Mouse (Mus musculus) brain, embryonic 14.5 days (tissue): Measurements from ENCODE around the gene Hist1h1t. TPM values are rescaled to one million over a fixed set of nuclear protein-coding genes. Genes with fewer than 3 reads are reported as not detected.

Experiments
- DNase-seq: peaks from one replicate; pipeline ENCODE4 v3.0.0-alpha.2; 2011; ENCODE audit warnings: low read depth
- CTCF ChIP-seq: fragments of 200-500 bp; IDR thresholded peaks from 2 replicates; pipeline ENCODE4 v1.5.1; 2012; ENCODE audit warnings: inconsistent platforms, mild to moderate bottlenecking, moderate library complexity, borderline replicate concordance; ENCODE audit not compliant: insufficient read depth, insufficient read length; ENCODE audit errors: extremely low read depth
- POLR2A ChIP-seq: fragments of 200-500 bp; IDR thresholded peaks from 2 replicates; pipeline ENCODE4 v1.6.1; 2012; ENCODE audit warnings: mild to moderate bottlenecking, inconsistent platforms, borderline replicate concordance; ENCODE audit not compliant: poor library complexity, insufficient read depth, insufficient read length, severe bottlenecking; ENCODE audit errors: extremely low read depth
- polyA plus RNA-seq: library from polyadenylated mRNA; depleted of rRNA; stranded (reverse); fragments of >200 nt; gene quantifications from 2 replicates; pipeline ENCODE4 v1.2.3, GENCODE M21; 2012

Gene Hist1h1t
- polyA plus RNA-seq, 1 experiment = not detected

DNA sequence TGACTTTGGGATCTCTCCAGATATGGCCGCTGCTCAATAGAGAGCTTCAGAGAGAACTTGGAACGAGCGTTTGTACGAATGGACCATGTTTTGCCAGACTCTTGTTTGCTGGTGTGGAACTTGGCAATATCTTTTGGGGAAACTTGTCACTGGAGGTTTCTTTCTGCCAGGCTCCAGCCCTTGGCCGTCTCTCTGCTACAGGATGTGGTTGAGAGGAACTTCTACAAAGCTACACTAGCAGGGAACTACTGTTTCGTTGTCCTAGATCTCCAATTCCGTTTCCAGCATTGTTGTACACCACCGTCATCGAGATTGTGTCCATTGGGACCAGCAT lies 33.5 kb downstream of the Hist1h1t start:
- DNase-seq = no peak
- TF ChIP-seq POLR2A (no peak), CTCF (no peak)

DNA sequence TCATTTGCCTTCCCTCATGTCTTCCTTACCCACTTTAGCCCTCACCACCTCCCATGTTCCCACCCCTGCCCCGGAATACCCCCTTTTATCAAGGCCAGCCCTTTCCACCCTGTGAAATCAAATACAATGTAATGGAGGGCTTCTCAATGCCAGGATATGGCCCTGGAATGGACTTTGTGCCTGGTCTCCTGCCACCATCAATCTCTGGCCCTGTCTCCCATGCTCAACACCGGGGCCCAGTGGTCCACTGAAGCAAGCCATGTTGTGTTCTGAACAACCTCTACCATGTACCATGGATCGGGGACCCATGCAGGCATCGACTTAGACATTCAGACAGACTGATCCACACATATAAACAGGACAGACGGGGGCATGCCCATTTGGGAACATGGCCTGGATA lies 34.1 kb downstream of the Hist1h1t start:
- no peak for TF ChIP-seq CTCF
- no peak for TF ChIP-seq POLR2A
- DNase-seq = no peak

DNA sequence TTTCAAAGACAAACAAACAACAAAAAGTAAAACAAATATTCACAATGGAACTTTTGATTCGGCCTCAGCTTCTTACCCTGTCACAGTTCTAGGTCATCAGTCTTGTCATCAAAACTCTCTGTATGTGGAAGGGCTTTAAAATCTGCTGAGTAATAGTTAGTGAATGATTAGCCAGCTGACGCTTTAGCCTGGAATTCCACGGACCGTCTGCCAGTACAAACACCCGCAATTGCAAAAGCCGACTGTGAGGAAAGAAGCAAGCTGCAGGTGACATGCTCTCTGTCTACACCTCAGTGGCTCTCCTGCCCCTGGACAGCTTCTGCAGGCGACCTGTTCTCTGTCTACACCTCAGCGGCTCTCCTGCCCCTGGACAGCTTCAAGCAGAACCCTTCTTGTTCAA lies 34.9 kb downstream of the Hist1h1t start:
- DNase-seq = no peak
- TF ChIP-seq CTCF (no peak), POLR2A (no peak)

DNA sequence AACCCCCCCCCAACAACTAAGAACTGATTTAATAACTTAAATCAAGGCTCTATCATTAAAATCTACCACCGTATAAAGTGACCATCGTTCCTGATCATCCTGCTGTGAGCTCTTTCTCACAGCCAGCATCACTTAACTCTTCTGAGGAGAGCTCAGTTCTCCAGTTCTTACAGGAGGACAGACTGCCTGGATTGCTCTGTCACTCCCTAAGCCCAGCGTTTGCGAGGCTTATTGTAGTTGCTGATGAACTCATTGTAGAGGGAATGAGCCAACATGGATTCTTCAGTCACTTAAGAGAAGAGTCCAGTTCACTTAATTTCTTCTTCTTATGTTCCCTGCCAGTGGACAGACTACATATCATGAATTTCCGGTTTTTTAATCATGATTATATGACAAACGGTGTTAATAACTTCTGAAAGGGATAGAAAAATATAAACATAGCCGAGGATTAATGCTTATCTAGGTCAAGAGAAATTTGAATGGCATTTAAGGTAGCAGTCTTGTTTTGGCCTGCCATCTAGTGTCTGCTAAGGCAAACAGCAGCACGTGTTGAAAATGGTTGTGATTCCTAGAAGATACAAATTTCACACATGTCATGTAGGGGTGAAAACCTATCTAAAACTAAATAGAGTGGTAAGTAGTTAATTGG lies 36.7 kb downstream of the Hist1h1t start:
- peak; percentile 77 for DNase-seq
- TF ChIP-seq POLR2A = no peak
- peak; percentile 75; the same call in 1 of the 2 replicates for TF ChIP-seq CTCF

DNA sequence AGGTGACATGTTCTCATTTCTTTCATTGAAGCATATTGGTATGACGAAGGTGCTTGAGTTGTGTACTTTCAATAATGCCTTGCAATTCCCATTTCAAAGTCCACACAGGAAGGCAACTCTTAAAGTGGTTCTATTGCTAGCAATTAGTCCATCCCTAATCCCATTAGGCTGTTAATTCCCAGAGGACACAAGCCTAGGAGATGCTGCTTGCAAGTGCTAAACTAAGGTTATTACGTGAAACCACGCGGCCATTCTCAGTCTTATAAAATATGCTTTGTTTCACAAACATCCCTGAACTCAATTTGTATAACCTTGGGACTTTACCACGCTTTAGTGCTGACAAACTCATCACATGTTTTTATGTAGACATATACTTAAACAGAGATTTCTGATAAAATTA lies 41.5 kb downstream of the Hist1h1t start:
- no peak for TF ChIP-seq CTCF
- DNase-seq = no peak

DNA sequence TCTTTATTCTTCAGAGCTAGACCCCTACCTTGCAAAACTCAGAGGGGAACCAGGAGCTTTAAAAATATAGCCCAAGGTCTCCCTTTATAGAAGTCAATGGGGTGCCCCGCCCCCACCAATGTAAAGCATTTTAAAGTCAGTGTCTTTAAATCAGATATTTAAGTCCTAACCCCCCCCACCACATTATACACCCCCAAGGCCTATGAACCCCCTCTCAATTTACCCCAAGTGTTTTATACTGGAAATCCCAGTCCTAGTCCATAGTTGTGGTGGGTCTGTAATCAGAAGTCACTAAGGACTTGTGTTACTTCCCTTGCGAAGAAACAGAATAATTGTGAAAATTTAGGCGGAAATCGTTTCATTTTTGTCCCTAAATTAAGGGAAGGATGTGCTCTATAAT lies 42.4 kb downstream of the Hist1h1t start:
- no peak for DNase-seq
- TF ChIP-seq CTCF (no peak), POLR2A (no peak)

DNA sequence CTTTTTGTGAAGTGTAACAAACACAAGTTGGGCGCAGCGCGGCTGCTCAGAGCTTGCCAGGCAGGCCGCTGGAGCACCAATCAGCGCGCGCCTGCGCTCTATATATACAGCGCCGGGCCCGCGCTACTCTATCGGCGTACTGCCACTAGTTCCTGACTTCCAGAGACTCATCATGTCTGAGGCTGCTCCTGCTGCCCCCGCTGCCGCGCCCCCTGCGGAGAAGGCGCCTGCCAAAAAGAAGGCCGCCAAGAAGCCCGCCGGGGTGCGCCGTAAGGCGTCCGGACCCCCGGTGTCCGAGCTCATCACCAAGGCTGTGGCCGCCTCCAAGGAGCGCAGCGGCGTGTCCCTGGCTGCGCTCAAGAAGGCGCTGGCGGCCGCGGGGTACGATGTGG lies 43.1 kb downstream of the Hist1h1t start, which contains the start of gene Hist1h1c:
Hist1h1c (plus strand) TSS at position 132 of the 392 bp plus-strand sequence.
- TF ChIP-seq POLR2A (peak; percentile 83; the same call in 1 of the 2 replicates), CTCF (no peak)

DNA sequence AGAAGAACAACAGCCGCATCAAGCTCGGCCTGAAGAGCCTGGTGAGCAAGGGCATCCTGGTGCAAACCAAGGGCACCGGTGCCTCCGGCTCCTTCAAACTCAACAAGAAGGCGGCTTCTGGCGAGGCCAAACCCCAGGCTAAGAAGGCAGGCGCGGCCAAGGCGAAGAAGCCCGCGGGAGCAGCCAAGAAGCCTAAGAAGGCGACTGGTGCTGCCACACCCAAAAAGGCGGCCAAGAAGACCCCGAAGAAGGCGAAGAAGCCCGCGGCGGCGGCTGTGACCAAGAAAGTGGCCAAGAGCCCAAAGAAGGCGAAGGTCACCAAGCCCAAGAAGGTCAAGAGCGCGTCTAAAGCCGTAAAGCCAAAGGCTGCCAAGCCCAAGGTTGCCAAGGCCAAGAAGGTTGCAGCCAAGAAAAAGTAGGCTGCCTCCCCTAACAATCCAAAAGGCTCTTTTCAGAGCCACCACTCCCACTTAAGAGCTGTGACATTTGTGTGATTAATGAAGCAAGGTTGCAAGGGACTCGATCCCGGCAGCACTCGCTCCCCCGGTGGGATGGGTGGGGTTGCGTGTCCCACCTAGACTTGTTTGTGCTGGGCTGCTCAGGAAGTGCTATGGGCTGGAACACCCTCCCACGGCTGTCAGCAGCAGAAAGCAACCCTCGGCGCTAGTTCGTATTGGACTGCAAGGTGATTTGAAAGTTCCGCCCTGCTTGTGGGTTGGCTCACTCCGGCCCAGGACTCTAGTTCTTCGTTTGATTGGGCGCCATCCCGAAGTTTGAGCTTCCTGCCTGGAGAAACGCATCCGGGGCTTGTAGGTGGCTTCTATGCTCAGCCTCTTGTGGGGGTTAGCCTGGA lies 43.7 kb downstream of the Hist1h1t start:
- peak; percentile 98 for DNase-seq
- no peak for TF ChIP-seq CTCF
- peak; percentile 67; the same call in 1 of the 2 replicates for TF ChIP-seq POLR2A

More for the DNA sequence above, 43.1 kb downstream of the Hist1h1t start, which contains the start of gene Hist1h1c:
- DNase-seq = peak; percentile 97

DNA sequence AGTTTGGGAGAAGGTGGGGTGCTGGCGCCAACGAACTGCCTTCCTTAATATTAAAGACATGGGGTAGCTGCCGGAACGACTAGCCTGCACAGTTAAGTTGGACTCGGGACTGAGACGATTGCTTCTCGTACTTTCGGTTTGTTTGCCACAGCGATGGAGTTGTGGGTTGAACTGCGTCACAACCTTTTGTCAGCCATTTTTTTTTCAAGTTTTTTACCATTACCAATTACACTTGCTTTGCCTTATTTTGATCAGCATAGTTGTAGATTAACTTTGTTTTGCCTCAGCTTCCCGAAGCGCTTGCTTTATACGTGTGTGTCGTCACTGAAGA lies 44.3 kb downstream of the Hist1h1t start:
- no peak for TF ChIP-seq POLR2A
- TF ChIP-seq CTCF = no peak
- DNase-seq = no peak

DNA sequence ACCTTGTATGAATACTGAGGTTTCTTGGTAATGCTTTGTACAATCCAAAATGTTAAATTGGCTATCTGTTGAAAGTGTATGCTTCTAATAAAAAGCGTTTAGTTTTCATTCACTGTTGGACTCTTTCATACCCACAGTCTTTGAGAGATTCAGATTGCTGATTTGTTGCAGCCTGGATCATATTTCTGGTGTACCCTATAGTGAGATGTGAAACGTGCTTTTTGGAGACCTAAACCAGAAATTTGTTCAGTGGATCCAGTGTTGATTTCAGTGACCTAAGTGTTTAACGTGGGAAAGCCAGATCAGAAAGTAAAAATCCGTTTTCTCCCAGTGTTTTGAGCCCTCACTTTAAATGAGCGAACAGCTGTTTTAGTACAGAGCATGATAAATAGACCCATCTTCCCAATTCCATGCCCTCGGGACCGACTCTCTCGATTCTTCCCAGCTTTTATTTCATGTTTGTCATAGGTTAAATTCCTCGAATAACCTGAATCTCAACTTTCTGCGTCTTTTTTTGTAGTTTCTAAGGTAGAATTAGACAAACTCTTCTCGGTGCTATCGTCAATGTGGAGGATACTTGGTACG lies 44.7 kb downstream of the Hist1h1t start:
- TF ChIP-seq CTCF (no peak), POLR2A (no peak)
- no peak for DNase-seq

DNA sequence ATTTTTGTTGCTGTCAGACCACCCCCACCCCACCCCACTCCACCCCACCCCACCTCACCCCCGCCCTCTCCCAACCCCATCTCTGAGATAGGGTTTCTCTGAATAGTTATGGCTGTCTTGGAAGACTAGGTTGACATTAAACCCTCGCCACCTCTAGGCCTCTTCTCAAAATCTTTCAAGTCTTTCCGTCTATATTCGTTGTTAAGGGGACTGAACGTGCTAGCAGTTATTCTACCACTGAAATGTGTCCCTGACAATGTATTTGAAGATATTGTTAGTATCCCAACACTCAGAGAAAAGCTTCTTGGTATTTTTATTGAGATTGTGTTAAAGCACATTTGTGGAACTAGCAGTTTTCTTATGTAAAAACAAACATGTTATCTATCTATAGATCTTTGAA lies 45.3 kb downstream of the Hist1h1t start:
- TF ChIP-seq CTCF = no peak
- TF ChIP-seq POLR2A = no peak
- no peak for DNase-seq

DNA sequence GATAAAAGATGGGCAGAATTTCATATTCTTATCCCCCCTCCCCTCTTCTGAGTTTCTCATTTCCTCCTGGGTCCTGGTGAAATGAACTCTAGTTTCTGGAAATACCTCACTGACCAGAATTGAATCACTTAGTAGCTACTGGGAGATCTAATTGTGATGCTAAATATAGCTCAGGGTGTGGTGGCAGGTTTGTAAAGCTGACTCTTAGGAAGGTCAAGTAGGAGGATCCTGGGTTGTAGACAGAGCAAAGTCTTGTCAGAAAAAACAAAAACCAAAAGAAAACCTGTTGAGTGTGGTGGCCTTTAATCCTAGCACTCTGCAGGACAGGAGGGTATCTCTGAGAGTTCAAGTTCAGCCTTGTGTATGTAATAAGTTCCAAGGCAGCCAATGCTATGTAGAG lies 46.4 kb downstream of the Hist1h1t start:
- DNase-seq = no peak
- TF ChIP-seq POLR2A = no peak
- no peak for TF ChIP-seq CTCF

DNA sequence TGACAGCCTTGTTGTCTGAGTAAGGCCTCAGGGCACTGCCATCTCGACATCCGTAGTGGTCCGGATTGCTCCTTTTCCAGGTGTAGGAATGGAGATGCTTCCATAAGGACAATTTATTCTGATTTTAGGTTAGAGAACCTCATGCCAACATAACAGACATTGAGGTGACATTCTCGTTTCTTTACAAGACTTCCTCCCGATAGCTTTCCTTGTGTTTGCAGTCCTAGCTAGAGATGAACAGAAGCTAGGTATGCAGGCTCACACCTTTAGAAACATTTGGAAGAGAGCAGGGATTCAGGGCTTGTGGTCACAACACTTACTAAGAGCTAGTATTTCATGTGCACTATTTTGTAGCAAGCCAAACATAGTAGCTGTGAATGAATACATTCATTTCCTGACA lies 47.6 kb downstream of the Hist1h1t start:
- TF ChIP-seq CTCF = no peak
- no peak for TF ChIP-seq POLR2A
- DNase-seq = no peak
